Mouse (Mus musculus): ENCODE measurements at regions not wholly inside any gene's neighbourhood (a gene's known extent, or its start where the extent isn't known, plus 50 kb on each side); places are given as distances from the start of the nearest gene placed in this dataset.

DNA sequence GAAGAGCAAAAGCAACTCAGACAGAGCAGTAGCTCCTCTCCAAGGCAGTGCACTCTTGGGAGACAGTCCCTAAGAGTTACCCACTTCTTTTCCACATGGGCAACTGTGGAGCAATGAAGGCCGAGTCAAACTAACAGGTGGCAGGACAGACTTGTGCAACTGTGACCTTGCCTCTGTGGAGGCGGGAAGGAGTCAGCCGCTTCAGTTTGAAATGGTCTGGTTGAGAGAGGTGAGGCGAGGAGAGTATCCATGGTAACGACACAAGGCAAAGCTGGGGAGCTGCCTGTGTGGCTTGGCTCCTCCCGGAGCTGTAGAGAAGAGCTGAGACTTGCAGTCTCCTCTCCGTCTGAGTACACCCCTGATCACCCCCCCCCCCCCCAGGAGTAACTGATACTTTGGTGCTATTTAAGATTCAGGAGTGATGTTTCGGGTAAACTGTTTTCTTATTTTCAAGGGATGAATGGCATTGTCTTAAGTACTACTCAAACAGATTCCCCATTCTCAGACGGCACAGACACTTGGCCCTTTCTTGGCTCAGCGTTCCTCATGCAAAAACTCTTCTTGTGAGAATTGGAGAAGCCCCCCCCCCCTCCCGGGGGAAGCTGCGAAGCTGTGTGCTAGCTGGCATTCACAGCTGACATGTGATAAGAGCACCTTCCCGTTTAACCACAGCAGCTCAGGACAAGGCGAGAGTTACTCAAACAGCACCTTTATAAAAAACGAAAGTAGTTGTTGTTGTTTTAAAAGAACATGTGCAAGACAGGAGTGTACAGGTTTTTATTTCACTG lies 54.9 kb upstream of the Chst1 start:
- DNase-seq (ENCODE audit: low read depth, low spot score) = peak; percentile 43

- DNase-seq (ENCODE audit: low read depth, low spot score) = no peak
Observed at GRCm38 (mm10) chr2:92540841-92541240, 58.7 kb upstream of the Chst1 start.

- DNase-seq (ENCODE audit: low read depth, low spot score) = no peak
Observed at GRCm38 (mm10) chr2:92531996-92532395, 67.5 kb upstream of the Chst1 start.

DNA sequence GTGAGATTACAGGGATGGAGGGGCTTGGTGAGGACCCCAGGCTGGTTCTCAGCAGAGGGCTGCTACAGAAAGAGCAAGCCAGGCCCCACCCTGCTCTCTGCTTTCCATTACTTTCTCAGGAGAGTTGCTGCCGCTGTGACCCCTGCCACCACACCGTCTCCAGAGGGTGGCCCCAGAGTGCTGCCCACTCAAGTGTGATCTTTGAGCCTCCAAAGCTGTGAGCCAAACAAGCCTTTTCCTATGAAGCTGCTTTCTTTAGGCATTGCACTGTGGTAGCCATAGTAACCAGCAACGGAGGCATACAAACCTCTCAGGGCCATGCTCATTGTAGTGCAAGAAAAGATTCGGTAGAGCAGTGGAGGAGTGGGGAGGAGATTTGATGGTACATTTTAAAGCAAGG lies 68.8 kb upstream of the Chst1 start:
- no peak for DNase-seq (ENCODE audit: low read depth, low spot score)

- no peak for DNase-seq (ENCODE audit: low read depth, low spot score)
Observed at GRCm38 (mm10) chr2:92529670-92530322, 69.5 kb upstream of the Slc35c1 start.

- DNase-seq (ENCODE audit: low read depth, low spot score) = no peak
Observed at GRCm38 (mm10) chr2:92529071-92529641, 68.8 kb upstream of the Slc35c1 start.

DNA sequence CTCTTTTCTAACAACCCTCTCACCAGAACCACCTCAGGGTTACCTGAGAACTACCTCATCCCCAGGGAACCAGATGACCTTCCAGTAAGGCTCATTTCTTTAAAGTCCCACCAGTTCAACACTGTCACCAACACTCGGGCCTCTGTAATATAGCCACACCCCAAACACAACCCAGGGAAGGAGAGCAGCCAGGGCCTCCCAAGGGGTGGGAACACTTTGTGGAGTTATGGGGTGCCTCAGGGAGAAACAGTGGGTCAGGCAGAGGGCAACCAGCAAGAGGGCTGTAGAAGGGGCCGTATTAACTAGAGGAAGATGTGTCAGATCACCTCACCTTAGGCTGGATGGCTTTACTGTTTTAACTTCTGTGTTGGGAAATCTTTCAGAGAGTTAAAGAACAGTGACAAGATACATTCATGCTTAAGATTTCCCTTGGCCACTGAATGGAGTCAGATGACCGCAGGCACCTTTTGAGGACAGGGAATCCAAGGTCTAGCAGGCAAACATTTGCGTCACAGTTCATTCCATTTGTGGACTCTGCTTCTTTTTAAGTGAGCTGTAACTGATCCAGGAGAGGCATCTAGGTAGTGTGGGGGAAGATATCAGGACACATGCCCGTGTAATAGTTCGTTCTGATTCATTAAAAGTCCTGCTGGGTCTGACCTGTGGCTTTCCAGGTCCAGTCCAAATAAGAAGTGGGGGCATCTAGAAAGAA lies 67.9 kb upstream of the Slc35c1 start:
- no peak for DNase-seq (ENCODE audit: low read depth, low spot score)

DNA sequence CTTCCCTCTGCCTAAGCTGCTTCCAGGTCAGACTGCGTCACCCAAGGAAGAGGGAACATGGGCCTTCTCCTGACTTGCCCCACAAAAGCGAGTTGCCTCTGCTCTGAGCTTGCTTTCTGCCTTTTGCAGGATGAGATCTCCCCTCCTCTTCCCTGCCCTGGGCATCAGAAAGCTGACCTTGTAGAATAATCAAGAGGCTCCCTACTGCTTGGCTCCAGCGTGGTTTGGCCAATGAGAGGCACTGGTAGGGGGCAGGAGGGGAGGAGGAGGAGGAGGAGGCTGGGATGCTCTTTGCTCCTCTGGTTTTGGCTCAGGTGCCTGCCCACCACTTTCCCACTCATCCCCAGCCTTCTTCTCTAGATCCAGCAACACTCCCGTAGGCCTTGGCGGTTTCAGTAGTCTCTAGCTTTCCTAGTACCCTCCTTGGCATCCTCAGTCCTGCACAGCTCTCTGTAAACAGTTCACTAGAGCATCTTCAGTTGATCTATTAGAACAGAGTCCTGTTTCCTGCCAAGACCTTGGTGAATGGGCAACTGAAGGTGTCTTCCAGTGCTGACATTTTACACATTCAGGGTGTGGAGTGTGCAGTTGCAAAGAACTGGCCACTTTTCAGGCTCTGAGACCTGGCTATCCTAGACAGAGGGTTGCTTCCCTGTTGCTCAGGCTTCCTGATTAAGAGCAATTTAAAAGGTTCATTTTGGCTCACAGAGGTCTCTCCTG lies 66.5 kb upstream of the Slc35c1 start:
- DNase-seq (ENCODE audit: low read depth, low spot score) = no peak

DNA sequence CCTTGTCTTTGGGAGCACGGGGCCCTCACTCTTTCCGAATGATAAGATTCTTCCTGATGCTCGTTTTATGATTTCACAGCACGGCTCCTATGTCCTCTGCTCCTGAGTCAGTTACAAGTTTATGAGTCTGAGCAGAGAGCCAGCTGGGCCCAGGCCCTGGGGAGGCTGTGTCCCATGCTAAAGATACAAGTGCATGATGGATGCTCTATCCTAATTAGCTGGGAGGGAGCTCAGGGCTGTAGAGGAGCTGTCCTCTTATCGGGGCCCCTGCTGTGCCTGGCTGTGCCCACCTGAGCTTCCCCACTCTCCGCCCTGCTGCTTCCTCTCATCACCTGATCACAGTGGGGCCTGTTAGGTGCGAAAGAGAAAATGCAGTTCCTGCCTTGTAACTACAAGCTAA lies 65.3 kb upstream of the Slc35c1 start:
- DNase-seq (ENCODE audit: low read depth, low spot score) = no peak

DNA sequence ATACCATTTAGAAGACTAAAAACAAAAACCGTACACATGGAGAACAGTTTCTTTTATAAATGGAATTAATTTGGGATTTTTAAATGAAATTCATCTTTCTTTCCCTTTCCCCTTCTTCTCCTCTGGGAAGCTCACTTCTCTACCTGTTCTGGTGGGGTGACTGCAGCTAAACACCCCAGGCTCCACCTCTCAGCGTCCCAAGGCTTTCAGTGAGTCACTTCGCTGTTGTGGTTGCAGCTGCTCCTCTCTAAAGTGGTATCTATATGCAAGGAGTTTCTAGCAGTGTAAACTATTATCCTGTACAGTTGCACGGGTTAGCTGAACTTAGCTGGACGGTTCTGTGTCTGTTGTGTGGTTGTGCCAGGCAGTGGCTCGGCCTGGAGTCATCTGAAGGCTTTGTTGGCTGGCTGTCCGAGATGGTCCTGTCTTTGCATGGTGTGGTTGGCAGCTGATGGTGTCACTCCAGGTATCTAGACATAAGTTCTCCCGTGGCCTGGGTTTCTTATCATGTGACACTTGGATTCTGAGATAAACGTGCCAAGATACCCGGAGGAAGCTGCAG lies 64.8 kb upstream of the Slc35c1 start:
- no peak for DNase-seq (ENCODE audit: low read depth, low spot score)

DNA sequence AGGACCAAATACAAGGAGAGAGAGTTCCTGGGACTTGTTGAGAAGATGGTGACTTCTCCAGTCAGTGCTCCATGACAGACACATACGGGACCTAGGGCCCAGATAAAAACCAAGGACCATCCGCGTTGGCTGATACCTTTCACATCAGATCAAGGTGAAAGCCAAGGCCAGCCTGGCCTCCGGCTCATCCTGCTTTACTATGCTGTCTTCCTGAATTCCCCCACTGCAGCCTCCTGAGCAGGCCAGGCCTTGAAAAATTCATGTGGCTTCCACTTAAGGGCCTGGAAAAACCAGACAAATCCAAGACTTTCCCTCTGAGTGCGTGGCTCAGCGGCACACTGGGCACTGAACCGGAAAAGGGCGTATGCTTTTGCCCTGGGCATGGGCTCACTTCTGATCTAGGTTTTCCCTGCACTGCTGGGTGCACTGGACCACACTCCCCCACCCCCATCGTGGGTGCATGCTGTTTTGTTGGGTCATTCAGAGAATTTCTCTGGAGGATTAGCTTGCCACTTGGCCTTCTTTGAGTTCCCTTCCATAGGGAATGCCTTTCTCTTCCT lies 64.1 kb upstream of the Slc35c1 start:
- DNase-seq (ENCODE audit: low read depth, low spot score) = no peak

- DNase-seq (ENCODE audit: low read depth, low spot score) = no peak
Observed at GRCm38 (mm10) chr2:92523321-92523895, 63.1 kb upstream of the Slc35c1 start.

DNA sequence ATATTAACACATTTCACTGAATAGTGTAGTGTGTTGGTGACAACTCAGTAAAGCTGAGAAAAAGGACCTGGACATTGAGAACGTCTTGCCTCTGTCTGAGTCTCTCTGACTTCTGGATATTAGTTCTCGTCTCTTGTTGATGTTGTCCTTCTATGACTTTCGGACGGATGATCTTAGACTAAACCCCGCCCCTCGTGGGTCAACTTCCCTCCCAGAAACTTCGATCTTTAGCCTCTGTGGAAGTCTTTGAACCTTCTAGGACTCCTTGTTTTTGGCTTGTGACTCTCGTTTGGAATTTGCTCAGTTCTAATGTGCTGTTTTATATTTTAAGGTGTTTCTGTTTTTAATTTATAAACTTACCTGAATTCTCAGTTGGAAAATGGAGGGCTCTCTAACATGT lies 61.2 kb upstream of the Slc35c1 start:
- DNase-seq (ENCODE audit: low read depth, low spot score) = no peak

DNA sequence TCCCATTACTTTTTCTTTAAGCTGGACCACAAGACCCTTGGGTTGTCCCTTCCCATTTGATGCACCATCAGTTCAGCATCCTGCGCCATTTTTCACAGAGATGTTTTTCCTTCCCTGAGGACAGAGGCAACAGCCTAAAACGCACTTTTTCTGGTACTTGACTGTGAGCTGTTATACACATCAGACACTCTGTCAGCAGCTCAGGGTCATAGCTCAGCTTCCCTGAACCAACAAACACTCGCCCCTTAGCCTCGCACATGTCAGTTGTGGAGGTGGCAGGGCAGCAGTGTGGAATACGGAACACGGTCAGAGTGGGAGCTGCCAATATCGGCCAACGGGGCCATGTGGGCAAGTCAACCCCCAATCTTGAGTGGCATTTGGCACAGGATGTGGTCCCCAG lies 59.1 kb upstream of the Slc35c1 start:
- no peak for DNase-seq (ENCODE audit: low read depth, low spot score)

GRCm38 (mm10) chr2:92518891-92519290 lies 58.6 kb upstream of the Slc35c1 start:
- no peak for DNase-seq (ENCODE audit: low read depth, low spot score)

GRCm38 (mm10) chr2:92514961-92515360 lies 54.6 kb upstream of the Slc35c1 start:
- DNase-seq (ENCODE audit: low read depth, low spot score) = no peak

DNA sequence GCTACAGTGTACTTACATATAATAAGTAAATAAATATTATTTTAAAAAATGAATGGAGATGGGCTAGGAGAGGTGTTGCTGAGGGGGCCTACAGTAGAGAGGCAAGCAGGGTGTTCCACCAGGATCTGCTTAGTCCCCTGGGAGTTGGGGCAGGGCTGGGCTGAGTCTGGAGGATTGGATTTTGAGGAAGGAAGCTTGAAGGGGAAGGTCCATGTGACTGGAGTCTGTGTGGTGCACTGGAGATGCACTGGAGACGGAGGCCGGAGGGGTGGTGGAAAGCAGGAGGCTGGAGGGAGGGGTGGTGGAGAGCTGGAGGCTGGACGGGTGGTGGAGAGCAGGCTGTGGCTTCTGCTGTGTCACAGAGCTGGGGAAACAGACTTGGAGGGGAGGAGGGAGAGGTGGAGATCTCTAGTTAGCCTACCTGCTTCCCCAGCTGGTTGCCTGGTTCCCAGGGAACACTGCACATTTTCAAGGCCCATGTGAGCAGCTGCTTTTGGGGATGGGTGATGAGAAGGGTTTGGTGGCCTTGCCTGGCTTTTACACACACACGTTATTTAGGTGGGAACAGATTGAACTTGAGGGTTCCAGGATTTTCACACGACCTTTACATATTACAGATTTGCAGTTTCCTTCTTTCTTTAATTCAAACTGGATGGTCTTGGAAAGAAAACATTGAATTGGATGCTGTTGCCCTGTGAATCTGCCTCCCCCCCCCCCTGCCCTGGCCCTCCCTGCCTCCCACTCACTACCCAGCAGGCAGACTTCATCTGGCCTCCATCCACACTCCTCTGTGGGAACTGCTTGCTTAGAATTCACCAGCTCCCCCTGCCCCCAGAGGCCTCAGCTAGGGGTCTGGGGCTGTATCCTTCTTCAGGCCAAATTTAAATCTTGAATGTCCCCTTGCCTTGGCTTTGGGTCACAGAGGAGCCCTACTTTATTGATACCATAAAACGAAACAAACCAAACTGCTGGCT lies 51.7 kb upstream of the Slc35c1 start:
- no peak for DNase-seq (ENCODE audit: low read depth, low spot score)
